Mouse (Mus musculus) cerebellum, adult 18-20 months (tissue): ENCODE measurements at regions not wholly inside any gene's neighbourhood (a gene's known extent, or its start where the extent isn't known, plus 50 kb on each side); places are given as distances from the start of the nearest gene placed in this dataset.

ENCODE experiments used
- DNase-seq, 2 experiments: peaks; one replicate each; pipeline ENCODE4 v3.0.0; 2021

- no peak for DNase-seq
These were observed 82.9 kb upstream of the Cryz start for GRCm38 (mm10) chr3:154513566-154513965.

- no peak for DNase-seq
These were observed 86.4 kb upstream of the Cryz start for GRCm38 (mm10) chr3:154510160-154510559.

GRCm38 (mm10) chr3:154509394-154509793 is 87.1 kb upstream of the Cryz start:
- DNase-seq = no peak

GRCm38 (mm10) chr3:154493387-154493920 is 103.1 kb upstream of the Cryz start:
- no peak for DNase-seq

- DNase-seq = no peak
These were observed 124.1 kb upstream of the Cryz start for GRCm38 (mm10) chr3:154472426-154472825.

GRCm38 (mm10) chr3:154467581-154468374 is 128.7 kb upstream of the Cryz start:
- DNase-seq = peak in 1 of 2 experiments; percentile 17

- no peak for DNase-seq
These were observed 127.7 kb upstream of the Lhx8 start for GRCm38 (mm10) chr3:154458208-154458607.

GRCm38 (mm10) chr3:154453025-154453424 is 122.6 kb upstream of the Lhx8 start:
- DNase-seq = no peak

GRCm38 (mm10) chr3:154452585-154452984 is 122.1 kb upstream of the Lhx8 start:
- DNase-seq = no peak

- DNase-seq = no peak
These were observed 120.7 kb upstream of the Lhx8 start for GRCm38 (mm10) chr3:154451169-154451568.

GRCm38 (mm10) chr3:154443351-154444075 is 113.1 kb upstream of the Lhx8 start:
- DNase-seq = no peak

GRCm38 (mm10) chr3:154441454-154441853 is 111.0 kb upstream of the Lhx8 start:
- peak in 1 of 2 experiments; percentile 12 for DNase-seq

- DNase-seq = no peak
These were observed 110.4 kb upstream of the Lhx8 start for GRCm38 (mm10) chr3:154440899-154441298.

- no peak for DNase-seq
These were observed 100.4 kb upstream of the Lhx8 start for GRCm38 (mm10) chr3:154430856-154431255.

GRCm38 (mm10) chr3:154429666-154430065 is 99.2 kb upstream of the Lhx8 start:
- DNase-seq = no peak

GRCm38 (mm10) chr3:154424589-154424988 is 94.1 kb upstream of the Lhx8 start:
- no peak for DNase-seq

- DNase-seq = no peak
These were observed 91.0 kb upstream of the Lhx8 start for GRCm38 (mm10) chr3:154421461-154421950.

- no peak for DNase-seq
These were observed 87.8 kb upstream of the Lhx8 start for GRCm38 (mm10) chr3:154418177-154418832.

GRCm38 (mm10) chr3:154414358-154414757 is 83.9 kb upstream of the Lhx8 start:
- DNase-seq = no peak

GRCm38 (mm10) chr3:154410292-154410691 is 79.8 kb upstream of the Lhx8 start:
- no peak for DNase-seq

GRCm38 (mm10) chr3:154402081-154402480 is 71.6 kb upstream of the Lhx8 start:
- DNase-seq = no peak

GRCm38 (mm10) chr3:154393626-154394025 is 63.2 kb upstream of the Lhx8 start:
- DNase-seq = no peak

GRCm38 (mm10) chr3:154391629-154392028 is 61.2 kb upstream of the Lhx8 start:
- no peak for DNase-seq
